Mouse (Mus musculus): Measurements from ENCODE around the gene Map3k14. TPM values are rescaled to one million over a fixed set of nuclear protein-coding genes. Genes with fewer than 3 reads are reported as not detected.

Map3k14 gene
- total RNA-seq, 2 experiments from 2014 or later = 2.7 to 3.4 TPM

GRCm38 (mm10) chr11:103173771-103174344, 93.4 kb downstream of the Map3k14 start:
- no peak for DNase-seq

- DNase-seq = no peak
Observed at GRCm38 (mm10) chr11:103173041-103173770, 94.1 kb downstream of the Map3k14 start.

DNA sequence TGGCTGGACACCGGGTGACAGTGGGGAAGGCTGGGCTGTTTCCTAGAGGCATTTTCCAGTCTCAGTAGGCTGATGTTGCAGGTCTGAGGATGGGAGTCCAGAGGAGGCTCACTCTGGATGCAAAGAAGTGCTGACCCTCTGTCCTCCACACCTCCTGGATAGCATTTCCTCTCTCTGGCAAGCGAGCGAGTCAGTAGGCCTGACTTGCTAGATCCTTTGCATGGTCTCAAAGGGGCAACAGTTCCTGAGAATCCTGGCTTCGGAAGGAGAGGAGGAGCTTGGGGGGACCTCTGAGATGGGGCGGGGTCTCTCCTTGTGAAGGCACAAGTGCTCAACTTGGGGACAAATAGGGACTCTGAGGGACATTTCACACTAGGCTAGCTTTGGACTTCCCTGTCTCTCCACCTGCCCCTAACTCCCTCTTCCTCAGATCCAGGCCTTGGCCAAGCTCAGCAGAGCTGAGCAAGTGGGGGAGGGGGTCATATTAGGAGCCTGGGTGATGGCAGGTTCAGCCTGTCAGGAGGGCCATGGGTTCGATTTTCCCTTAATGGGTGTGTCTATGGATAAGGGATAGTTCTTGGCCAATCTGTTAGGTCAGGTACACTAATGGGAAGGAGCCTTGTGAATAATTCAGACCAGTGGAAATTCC, 94.8 kb downstream of the Map3k14 start:
- no peak for DNase-seq

GRCm38 (mm10) chr11:103171703-103172391, 95.4 kb downstream of the Map3k14 start:
- DNase-seq = no peak

- DNase-seq = peak; percentile 29
Observed at GRCm38 (mm10) chr11:103171286-103171620, 96.0 kb downstream of the Map3k14 start.

DNA sequence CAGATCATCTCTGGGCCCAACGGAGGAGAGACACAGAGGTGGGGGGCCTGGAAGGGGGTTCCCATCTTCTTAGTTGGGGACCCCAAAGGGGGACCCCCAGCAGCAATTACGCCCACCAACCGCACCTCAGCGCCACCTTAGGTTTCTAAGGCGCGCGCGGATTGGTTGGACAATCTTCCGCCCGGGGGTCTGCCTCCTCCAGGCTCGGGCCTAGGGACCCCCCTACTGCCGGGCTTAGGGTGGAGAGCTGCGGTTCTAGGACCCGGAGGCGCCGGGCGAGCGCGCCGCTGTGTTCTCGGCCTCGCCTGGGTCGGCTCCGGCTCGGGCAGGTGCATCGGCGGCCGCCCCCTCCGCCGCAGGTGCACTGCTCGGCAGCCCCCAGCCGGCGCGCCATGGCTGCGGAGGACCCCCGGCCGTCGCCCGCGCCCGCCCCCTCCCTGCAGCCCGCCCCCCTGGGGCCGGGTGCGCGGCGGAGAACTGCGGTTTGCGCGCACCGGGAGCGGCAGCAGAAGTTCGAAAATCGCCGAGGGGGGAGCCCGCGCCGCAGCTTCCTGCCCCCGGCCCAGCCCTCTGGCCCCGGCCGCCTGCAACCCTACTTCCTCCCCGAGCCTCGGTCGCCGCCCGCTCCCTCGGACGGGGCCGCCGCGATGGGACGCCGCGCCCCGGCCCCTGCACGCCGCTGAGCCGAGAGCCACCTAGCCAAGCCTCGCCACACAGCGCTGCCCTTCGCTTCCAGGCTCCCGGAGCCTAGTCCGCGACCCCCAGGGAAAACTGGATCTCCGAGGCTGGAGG, 96.6 kb downstream of the Map3k14 start, which contains the start of gene Fmnl1:
Gene Fmnl1, plus strand, starts transcription at position 614 of the 792 bp plus-strand sequence.
- peak; percentile 43 for DNase-seq

GRCm38 (mm10) chr11:103170111-103170493, 97.2 kb downstream of the Map3k14 start:
- DNase-seq = no peak

Other genes starting within 250 kb of the Map3k14 start
- gene Nmt1, start 239.3 kb downstream of the Map3k14 start, total RNA-seq (2021) = 10 to 100 TPM; 57.6 to 62.7 TPM
- gene Dcakd, start 239.1 kb downstream of the Map3k14 start, total RNA-seq (2021) = 10 to 100 TPM; 76.4 to 77.9 TPM
- 10 to 100 TPM; 28.0 to 34.8 TPM for gene Plcd3, start 165.8 kb downstream of the Map3k14 start, total RNA-seq (2021)
- 10 to 100 TPM; 25.9 to 29.2 TPM for gene Acbd4, start 165.8 kb downstream of the Map3k14 start, total RNA-seq (2021)
- 10 to 100 TPM; 14.8 to 15.7 TPM for gene Hexim1, start 151.2 kb downstream of the Map3k14 start, total RNA-seq (2021)
- 1 to 10 TPM; 4.2 to 4.8 TPM for gene Hexim2, start 135.0 kb downstream of the Map3k14 start, total RNA-seq (2021)
- gene Fmnl1, start 96.4 kb downstream of the Map3k14 start, total RNA-seq (2021) = 1 to 10 TPM; 7.4 to 8.6 TPM
- not detected for gene 1700023F06Rik, start 58.9 kb downstream of the Map3k14 start, total RNA-seq (2021)
- gene Spata32, start 49.0 kb downstream of the Map3k14 start, total RNA-seq (2021) = not detected
- 10 to 100 TPM; 23.5 to 25.4 TPM for gene Arhgap27, start 96.2 kb upstream of the Map3k14 start, total RNA-seq (2021)
- gene Plekhm1, start 145.2 kb upstream of the Map3k14 start, total RNA-seq (2021) = 1 to 10 TPM; 8.6 to 9.5 TPM
- not detected for gene Lrrc37a, start 237.1 kb upstream of the Map3k14 start, total RNA-seq (2021)

All from heart, postnatal 4 days (tissue).